Mouse (Mus musculus) intestine, embryonic 16.5 days (tissue): ENCODE data around the gene Gm17359. TPM values are rescaled to one million over a fixed set of nuclear protein-coding genes. Genes with fewer than 3 reads are reported as not detected.

Source experiments
- ATAC-seq: fragments of 200-750 bp; cut with Nextera tagmentation; 2 replicates; pipeline ENCODE4 v1.8.0; 2017; ENCODE audit warnings: moderate TSS enrichment, moderate library complexity
- H3K27ac ChIP-seq: fragments of 300-500 bp; sonication (generic); 2 replicates; pipeline ENCODE4 v1.5.1; 2014; ENCODE audit warnings: mild to moderate bottlenecking, low read length
- H3K27me3 ChIP-seq: fragments of 300-500 bp; sonication (generic); replicated peaks from 2 replicates; pipeline ENCODE4 v1.6.1; 2014; ENCODE audit warnings: low read length, control low read depth, mixed read lengths; ENCODE audit not compliant: control insufficient read depth, insufficient read depth
- H3K36me3 ChIP-seq: fragments of 300-500 bp; sonication (generic); 2 replicates; pipeline ENCODE4 v1.6.1; 2014; ENCODE audit warnings: low read length, control low read depth; ENCODE audit not compliant: control insufficient read depth, insufficient read depth
- H3K4me1 ChIP-seq: fragments of 300-500 bp; sonication (generic); 2 replicates; pipeline ENCODE4 v1.6.1; 2014; ENCODE audit warnings: low read length, control low read depth, mixed read lengths; ENCODE audit not compliant: control insufficient read depth, insufficient read depth
- H3K4me2 ChIP-seq: fragments of 300-500 bp; sonication (generic); 2 replicates; pipeline ENCODE4 v1.6.1; 2014; ENCODE audit warnings: low read depth, low read length, control low read depth
- H3K4me3 ChIP-seq: fragments of 300-500 bp; sonication (generic); 2 replicates; pipeline ENCODE4 v1.5.1; 2014; ENCODE audit warnings: mild to moderate bottlenecking, low read length
- H3K9ac ChIP-seq: fragments of 300-500 bp; sonication (generic); 2 replicates; pipeline ENCODE4 v1.6.1; 2014; ENCODE audit warnings: low read depth, low read length
- H3K9me3 ChIP-seq: fragments of 300-500 bp; sonication (generic); 2 replicates; pipeline ENCODE4 v1.6.1; 2016; ENCODE audit warnings: low read length, control low read depth; ENCODE audit not compliant: control insufficient read depth
- WGBS: fragments of 180-500 bp; shearing (Covaris S2); extraction: QIAGEN DNeasy Blood & Tissue Kit; methylation state at CpG from one replicate; pipeline ENCODE4 v1.1.7; 2014; 5-methylcytosine and 5-hydroxymethylcytosine counted together
- polyA plus RNA-seq: library from polyadenylated mRNA; unstranded; fragments of >200 nt; fragmentation: Nextera tagmentation; extraction: Ambion mirVana; gene quantifications from 2 replicates; pipeline ENCODE4 v1.2.1, GENCODE M21; 2015

The Gm17359 gene
- polyA plus RNA-seq, 1 experiment from 2014 or later = not detected

DNA sequence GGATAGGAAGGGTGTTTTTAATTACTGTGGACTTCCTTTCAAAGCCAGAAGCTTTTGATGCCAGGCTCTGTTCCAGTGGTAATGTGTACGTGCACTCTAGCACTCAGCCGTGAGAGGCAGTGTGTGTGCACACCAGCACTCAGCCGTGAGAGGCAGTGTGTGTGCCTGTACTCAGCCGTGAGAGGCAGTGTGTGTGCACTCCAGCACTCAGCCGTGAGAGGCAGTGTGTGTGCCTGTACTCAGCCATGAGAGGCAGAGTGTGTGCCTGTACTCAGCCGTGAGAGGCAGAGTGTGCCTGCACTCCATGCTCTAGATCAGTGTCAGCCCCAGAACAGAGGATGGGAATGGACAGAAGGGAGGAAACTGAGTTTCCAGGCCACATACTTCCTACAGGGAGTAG is 160.2 kb downstream of the Gm17359 start:
- ATAC-seq = no peak
- no peaks in the 10 kb centered on the region; the same call in 1 of the 2 replicates for H3K36me3 ChIP-seq
- H3K9me3 ChIP-seq = no peaks in the 10 kb centered on the region
- no peak overlapping the region for H3K4me2 ChIP-seq
- H3K4me1 ChIP-seq = no peaks in the 10 kb centered on the region
- no peak overlapping the region for H3K9ac ChIP-seq
- H3K27me3 ChIP-seq = no peaks in the 10 kb centered on the region
- H3K27ac ChIP-seq = no peak overlapping the region
- no peak overlapping the region for H3K4me3 ChIP-seq
- 90% methylated on average over 6 of the region's 6 CpGs for WGBS

DNA sequence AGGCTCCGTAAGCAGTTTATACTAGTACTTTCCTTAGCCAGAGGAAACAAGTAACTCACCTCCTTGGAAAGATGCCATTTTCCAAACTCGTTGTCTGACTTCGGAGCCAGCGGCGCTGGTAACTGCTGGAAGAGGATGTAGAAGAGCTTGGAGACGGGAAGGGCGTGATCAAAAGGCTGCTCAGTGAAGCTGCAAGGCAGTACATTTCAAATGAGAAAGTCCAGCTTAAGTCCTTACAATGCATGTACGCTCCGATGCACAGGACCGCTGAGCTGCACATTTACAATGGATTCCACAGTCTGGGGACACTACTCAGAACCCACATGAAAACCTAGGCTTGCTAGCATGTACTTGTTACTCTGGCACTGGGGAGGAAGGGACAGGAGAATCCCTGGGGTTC is 163.8 kb downstream of the Gm17359 start:
- no peak for ATAC-seq
- WGBS = 73% methylated on average over 10 of the region's 10 CpGs

DNA sequence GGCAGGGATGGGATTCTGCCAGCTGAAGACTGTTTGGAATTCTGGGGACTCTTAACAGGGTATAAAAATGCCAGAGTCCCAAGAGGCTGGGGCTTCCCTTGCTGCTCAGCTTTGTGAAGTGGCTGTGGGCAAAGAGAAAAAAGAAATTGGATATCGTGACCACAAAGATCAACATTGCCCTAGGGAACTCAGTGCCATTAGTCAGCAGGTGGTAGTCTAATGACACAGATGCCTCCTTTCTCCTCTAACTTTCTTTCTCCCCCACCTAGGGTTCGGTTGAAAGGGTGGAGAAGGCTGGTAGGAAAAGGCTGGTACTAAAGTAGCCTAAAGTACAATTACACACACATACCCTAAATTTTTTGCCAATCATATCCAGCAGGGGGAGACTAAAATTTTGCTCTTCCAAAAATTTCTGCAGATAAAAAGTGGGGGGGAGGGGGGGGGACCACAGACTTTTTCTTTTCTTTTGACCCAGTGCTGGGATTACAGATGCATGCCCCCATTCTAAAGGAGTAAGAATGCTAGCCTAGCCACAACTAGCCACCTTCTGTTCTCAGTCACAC is 164.8 kb downstream of the Gm17359 start:
- no peak overlapping the region for H3K4me2 ChIP-seq
- H3K36me3 ChIP-seq = peaks cover 3% of the 10 kb centered on the region; the same call in 1 of the 2 replicates
- H3K27me3 ChIP-seq = no peaks in the 10 kb centered on the region
- no peaks in the 10 kb centered on the region for H3K4me1 ChIP-seq
- H3K27ac ChIP-seq = no peak overlapping the region
- WGBS = 95% methylated on average over 2 of the region's 2 CpGs
- ATAC-seq = no peak
- H3K9me3 ChIP-seq = no peaks in the 10 kb centered on the region
- H3K4me3 ChIP-seq = no peak overlapping the region
- no peak overlapping the region for H3K9ac ChIP-seq

More for the DNA sequence above, 163.8 kb downstream of the Gm17359 start:
- no peaks in the 10 kb centered on the region for H3K27me3 ChIP-seq
- no peak overlapping the region for H3K4me2 ChIP-seq
- H3K36me3 ChIP-seq = peaks cover under 1% of the 10 kb centered on the region; the same call in 1 of the 2 replicates
- H3K27ac ChIP-seq = no peak overlapping the region
- H3K9ac ChIP-seq = no peak overlapping the region
- H3K4me1 ChIP-seq = no peaks in the 10 kb centered on the region
- no peaks in the 10 kb centered on the region for H3K9me3 ChIP-seq
- H3K4me3 ChIP-seq = no peak overlapping the region

Other genes starting within 250 kb of the Gm17359 start
- gene Rapgef2, start 50.1 kb upstream of the Gm17359 start, polyA plus RNA-seq = 2.2 and 3.0 TPM in 2 replicates
- gene Fnip2, start 231.1 kb downstream of the Gm17359 start, polyA plus RNA-seq = 2.4 and 2.8 TPM in 2 replicates